ENCODE assay signal across 20 mouse cellular contexts in the genomic region with DNA sequence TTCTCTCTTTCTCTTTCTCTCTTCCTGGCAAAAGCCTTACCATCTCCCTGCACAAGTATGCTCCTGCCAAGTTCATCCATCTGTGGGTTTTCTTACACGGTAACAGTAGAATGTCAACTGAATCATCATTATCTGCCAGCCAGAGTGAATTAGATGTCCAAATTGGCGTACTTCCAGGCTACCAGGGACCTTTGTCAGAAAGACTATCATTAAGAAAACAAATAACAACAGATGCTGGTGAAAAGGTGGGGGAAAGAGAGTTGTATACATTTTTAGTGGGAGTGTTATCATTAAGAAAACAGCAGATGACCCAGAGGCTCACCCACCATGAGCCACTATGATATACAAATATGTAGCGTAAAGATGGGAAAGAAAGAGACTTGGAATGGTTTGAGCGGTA. TPM values are rescaled to one million over a fixed set of nuclear protein-coding genes. Genes with fewer than 3 reads are reported as not detected.
DNase-seq lines count a peak whose midpoint lies in the region; ATAC-seq and TF ChIP-seq lines count a peak whose summit lies in the region.
"Had no signal": no experiment of that assay in that cellular context is flagged by ENCODE, and none has a peak within 500 bp of the region (broad histone marks: within the 10 kb centered on the region; RNA-seq: fewer than 3 reads in every experiment).

No protein-coding gene starts in this region.

- H3K4me2 ChIP-seq in forebrain, embryonic 14.5 days (ENCODE audit: low read length), result no peak overlapping the region
- no peak overlapping the region for H3K4me2 ChIP-seq in forebrain, embryonic 13.5 days
- H3K4me2 ChIP-seq: intestine, embryonic 15.5 days; midbrain, embryonic 12.5 days had no signal

- DNase-seq in forebrain, embryonic 14.5 days (ENCODE audit: low spot score), result peak; percentile 20
- no peak for DNase-seq in testis, postnatal 10 days (ENCODE audit: low spot score)
- peak; percentile 14 for DNase-seq in brain, embryonic 14.5 days (ENCODE audit: low read depth)
- no peak for DNase-seq in embryo, embryonic 11 days
- DNase-seq in lung, postnatal 10 days, result no peak
- DNase-seq: adrenal gland, adult 2 months; left cerebral cortex, postnatal 4 days; lung, adult 18-20 months; lung, postnatal 4 days; thymus, adult 18-20 months had no signal

- no peak overlapping the region for H3K4me3 ChIP-seq in forebrain, embryonic 14.5 days (ENCODE audit: low read depth, low read length)
- H3K4me3 ChIP-seq in forebrain, embryonic 13.5 days, result no peak overlapping the region
- peak overlapping the region; percentile 31; the same call in 1 of the 2 replicates for H3K4me3 ChIP-seq in testis, adult 2 months (ENCODE audit: control insufficient read depth, low read depth, low read length)
- H3K4me3 ChIP-seq in small intestine, adult 2 months (ENCODE audit: low read depth, low read length), result no peak overlapping the region
- H3K4me3 ChIP-seq: hindbrain, embryonic 10.5 days; intestine, embryonic 15.5 days; midbrain, embryonic 12.5 days had no signal

- no peak for TF ChIP-seq CTCF in testis, adult 2 months (IDR thresholded peaks at IDR 0.05; ENCODE audit: control insufficient read depth, insufficient read depth, insufficient replicate concordance, low read depth, low read length)
- TF ChIP-seq CTCF in brain, embryonic 14.5 days (IDR thresholded peaks at IDR 0.05; ENCODE audit: borderline replicate concordance, extremely low read depth, insufficient read depth, insufficient read length), result no peak
- no peak for TF ChIP-seq CTCF in small intestine, adult 2 months (IDR thresholded peaks at IDR 0.05; ENCODE audit: extremely low read depth, insufficient read length, insufficient replicate concordance, low read depth, low read length)

- H3K4me1 ChIP-seq in forebrain, embryonic 14.5 days (ENCODE audit: control insufficient read depth, insufficient read depth, low read length), result no peaks in the 10 kb centered on the region
- peaks cover 4% of the 10 kb centered on the region; the same call in 1 of the 2 replicates for H3K4me1 ChIP-seq in forebrain, embryonic 13.5 days
- H3K4me1 ChIP-seq in testis, adult 2 months (ENCODE audit: control insufficient read depth, insufficient read depth, low read length), result peaks cover 9% of the 10 kb centered on the region
- H3K4me1 ChIP-seq in small intestine, adult 2 months (ENCODE audit: control insufficient read depth, insufficient read depth, insufficient read length, low read length), result peaks cover 21% of the 10 kb centered on the region

- H3K27ac ChIP-seq in forebrain, embryonic 14.5 days (ENCODE audit: low read depth, low read length), result no peak overlapping the region
- no peak overlapping the region for H3K27ac ChIP-seq in forebrain, embryonic 13.5 days
- H3K27ac ChIP-seq in testis, adult 2 months (ENCODE audit: control insufficient read depth, insufficient read depth, low read depth, low read length), result no peak overlapping the region
- peak overlapping the region; percentile 20; the same call in 1 of the 2 replicates for H3K27ac ChIP-seq in small intestine, adult 2 months (ENCODE audit: insufficient read depth, low read depth, low read length)
- H3K27ac ChIP-seq: hindbrain, embryonic 10.5 days; intestine, embryonic 15.5 days; midbrain, embryonic 12.5 days had no signal

- no peaks in the 10 kb centered on the region for H3K36me3 ChIP-seq in forebrain, embryonic 14.5 days (ENCODE audit: control insufficient read depth, insufficient read depth, low read length)
- H3K36me3 ChIP-seq in forebrain, embryonic 13.5 days (ENCODE audit: poor library complexity, severe bottlenecking), result no peaks in the 10 kb centered on the region
- H3K36me3 ChIP-seq in testis, adult 2 months (ENCODE audit: control insufficient read depth, insufficient read depth, low read length), result no peaks in the 10 kb centered on the region
- no peaks in the 10 kb centered on the region for H3K36me3 ChIP-seq in small intestine, adult 2 months (ENCODE audit: control insufficient read depth, insufficient read depth, low read length)
- H3K36me3 ChIP-seq: hindbrain, embryonic 10.5 days; intestine, embryonic 15.5 days; midbrain, embryonic 12.5 days had no signal

- H3K27me3 ChIP-seq in forebrain, embryonic 14.5 days (replicated peaks; ENCODE audit: control insufficient read depth, insufficient read depth, low read length), result no peaks in the 10 kb centered on the region
- H3K27me3 ChIP-seq in forebrain, embryonic 13.5 days, result no peaks in the 10 kb centered on the region
- H3K27me3 ChIP-seq in testis, adult 2 months (ENCODE audit: control insufficient read depth, insufficient read depth, low read length), result no peaks in the 10 kb centered on the region
- H3K27me3 ChIP-seq in small intestine, adult 2 months (ENCODE audit: control insufficient read depth, insufficient read depth, low read length), result no peaks in the 10 kb centered on the region
- H3K27me3 ChIP-seq: intestine, embryonic 15.5 days; midbrain, embryonic 12.5 days had no signal

- no peaks in the 10 kb centered on the region for H3K9me3 ChIP-seq in forebrain, embryonic 14.5 days (replicated peaks; ENCODE audit: control insufficient read depth, low read length)
- no peaks in the 10 kb centered on the region for H3K9me3 ChIP-seq in forebrain, embryonic 13.5 days (replicated peaks)
- H3K9me3 ChIP-seq: intestine, embryonic 15.5 days; midbrain, embryonic 12.5 days had no signal

- WGBS in forebrain, embryonic 14.5 days, result 79% methylated on average over 4 of the region's 4 CpGs
- 84% methylated on average over 4 of the region's 4 CpGs for WGBS in forebrain, embryonic 13.5 days
- WGBS in small intestine, adult 2 months, result 78% methylated on average over 4 of the region's 4 CpGs

- no peak for TF ChIP-seq POLR2A in testis, adult 2 months (IDR thresholded peaks at IDR 0.05; ENCODE audit: control insufficient read depth, low read depth, low read length)
- TF ChIP-seq POLR2A in brain, embryonic 14.5 days (IDR thresholded peaks at IDR 0.05; ENCODE audit: borderline replicate concordance, extremely low read depth, insufficient read depth, insufficient read length, poor library complexity, severe bottlenecking), result no peak
- no peak for TF ChIP-seq POLR2A in small intestine, adult 2 months (IDR thresholded peaks at IDR 0.05; ENCODE audit: low read depth, low read length)

- H3K9ac ChIP-seq in forebrain, embryonic 14.5 days (ENCODE audit: low read length), result no peak overlapping the region
- H3K9ac ChIP-seq in forebrain, embryonic 13.5 days, result no peak overlapping the region
- H3K9ac ChIP-seq: intestine, embryonic 15.5 days; midbrain, embryonic 12.5 days had no signal

- ATAC-seq in forebrain, embryonic 14.5 days, result no peak
- no peak for ATAC-seq in forebrain, embryonic 13.5 days
- ATAC-seq: intestine, embryonic 15.5 days had no signal

RNA-seq across cellular contexts. Expression of gene Ccr1, which starts 38.6 kb away (rescaled TPM):
- 1.0 and 1.1 TPM in 2 replicates for polyA plus RNA-seq in forebrain, embryonic 14.5 days (2014; fragmentation: Nextera tagmentation; extraction: Ambion mirVana)
- 0.55 and 0.70 TPM in 2 replicates for polyA plus RNA-seq in forebrain, embryonic 13.5 days (2015; fragmentation: Nextera tagmentation; extraction: Ambion mirVana)
- polyA plus RNA-seq in testis, adult 2 months (2012; rRNA removed), result 0.06 and 0.16 TPM in 2 replicates
- 0.77 and 1.0 TPM in 2 replicates for polyA plus RNA-seq in brain, embryonic 14.5 days (2012; rRNA removed)
- 1.2 and 1.3 TPM in 2 replicates for polyA plus RNA-seq in small intestine, adult 2 months (2012; rRNA removed)

RNA-seq across cellular contexts. Expression of gene Ccr1l1, which starts 48.3 kb away (rescaled TPM):
- polyA plus RNA-seq in forebrain, embryonic 14.5 days (2014; fragmentation: Nextera tagmentation; extraction: Ambion mirVana), result not detected in 2 replicates
- not detected in 2 replicates for polyA plus RNA-seq in forebrain, embryonic 13.5 days (2015; fragmentation: Nextera tagmentation; extraction: Ambion mirVana)
- not detected in 2 replicates for polyA plus RNA-seq in testis, adult 2 months (2012; rRNA removed)
- 0.09 TPM in 1 of 2 replicates, not detected in the other for polyA plus RNA-seq in brain, embryonic 14.5 days (2012; rRNA removed)
- not detected in 2 replicates for polyA plus RNA-seq in small intestine, adult 2 months (2012; rRNA removed)
- polyA plus RNA-seq: adrenal gland, adult 2 months; forebrain, embryonic 11.5 days; heart, embryonic 16.5 days; hindbrain, embryonic 10.5 days; intestine, embryonic 15.5 days; kidney, embryonic 14.5 days; large intestine, adult 2 months; midbrain, embryonic 12.5 days had no signal

Comparison
In these comparisons a context has a peak if more than half of its experiments do, and no peak if none do; other contexts are left out.
1. DNase-seq: peak in forebrain, embryonic 14.5 days (single experiment) and brain, embryonic 14.5 days (single experiment); none in testis, postnatal 10 days (single experiment), embryo, embryonic 11 days (single experiment) and lung, postnatal 10 days (single experiment).